Mouse (Mus musculus) kidney, embryonic 16.5 days (tissue): ENCODE measurements around the gene Rb1. TPM values are rescaled to one million over a fixed set of nuclear protein-coding genes. Genes with fewer than 3 reads are reported as not detected.
A peak's percentile ranks its signal among the peaks of the same experiment; 100 is the strongest.

ENCODE experiments used
- ATAC-seq: fragments of 200-750 bp; cut with Nextera tagmentation; 2 replicates; pipeline ENCODE4 v1.8.0; 2017; ENCODE audit warnings: moderate TSS enrichment; ENCODE audit not compliant: low FRiP score, low TSS enrichment
- H3K27ac ChIP-seq: fragments of 300-500 bp; sonication (generic); 2 replicates; pipeline ENCODE4 v1.5.1; 2014; ENCODE audit warnings: low read length
- H3K27me3 ChIP-seq: fragments of 300-500 bp; sonication (generic); 2 replicates; pipeline ENCODE4 v1.6.1; 2014; ENCODE audit warnings: low read length, control low read depth, mixed read lengths; ENCODE audit not compliant: insufficient read depth
- H3K36me3 ChIP-seq: fragments of 300-500 bp; sonication (generic); 2 replicates; pipeline ENCODE4 v1.6.1; 2014; ENCODE audit warnings: low read length, control low read depth, mixed read lengths; ENCODE audit not compliant: insufficient read depth
- H3K4me1 ChIP-seq: fragments of 300-500 bp; sonication (generic); 2 replicates; pipeline ENCODE4 v1.6.1; 2014; ENCODE audit warnings: low read length, control low read depth, mixed read lengths; ENCODE audit not compliant: insufficient read depth
- H3K4me2 ChIP-seq: fragments of 300-500 bp; sonication (generic); replicated peaks from 2 replicates; pipeline ENCODE4 v1.6.1; 2014; ENCODE audit warnings: low read depth, low read length
- H3K4me3 ChIP-seq: fragments of 300-500 bp; sonication (generic); 2 replicates; pipeline ENCODE4 v1.5.1; 2014; ENCODE audit warnings: mild to moderate bottlenecking, low read length
- H3K9ac ChIP-seq: fragments of 300-500 bp; sonication (generic); replicated peaks from 2 replicates; pipeline ENCODE4 v1.6.1; 2014; ENCODE audit warnings: low read length
- H3K9me3 ChIP-seq: fragments of 300-500 bp; sonication (generic); 2 replicates; pipeline ENCODE4 v1.6.1; 2016; ENCODE audit warnings: low read length, control low read depth
- WGBS: fragments of 180-500 bp; shearing (Covaris S2); extraction: QIAGEN DNeasy Blood & Tissue Kit; methylation state at CpG from one replicate; pipeline ENCODE4 v1.1.7; 2014; 5-methylcytosine and 5-hydroxymethylcytosine counted together
- polyA plus RNA-seq: library from polyadenylated mRNA; unstranded; fragments of >200 nt; fragmentation: Nextera tagmentation; extraction: Ambion mirVana; gene quantifications from 2 replicates; pipeline ENCODE4 v1.2.1, GENCODE M21; 2015

The Rb1 gene
- polyA plus RNA-seq, 1 experiment from 2014 or later, result 28.1 TPM

DNA sequence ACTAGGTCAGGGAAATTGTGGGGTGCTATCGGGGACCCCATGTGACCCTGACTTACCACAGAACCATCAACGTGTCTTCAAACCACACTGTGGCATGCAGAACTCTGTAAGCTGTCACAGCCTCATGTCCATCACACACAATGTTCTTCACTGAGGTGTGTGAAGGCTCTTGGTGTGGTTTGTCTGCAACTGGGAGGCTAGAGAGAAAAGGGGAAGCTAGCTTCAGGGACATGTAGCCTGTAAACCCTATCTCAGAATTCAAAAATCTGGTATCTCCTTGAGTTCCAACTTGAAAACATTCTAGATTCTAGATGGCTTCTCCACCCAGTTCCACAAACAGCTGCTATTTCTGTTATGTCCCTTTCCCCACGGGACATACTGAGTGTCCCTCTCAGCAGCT is 14.0 kb upstream of the Rb1 start:
- no peak overlapping the region for H3K9ac ChIP-seq
- H3K27ac ChIP-seq, result no peak overlapping the region
- H3K9me3 ChIP-seq, result no peaks in the 10 kb centered on the region
- no peaks in the 10 kb centered on the region for H3K36me3 ChIP-seq
- no peaks in the 10 kb centered on the region for H3K4me1 ChIP-seq
- no peak overlapping the region for H3K4me2 ChIP-seq
- no peaks in the 10 kb centered on the region for H3K27me3 ChIP-seq
- WGBS, result 67% methylated on average over 3 of the region's 3 CpGs
- no peak for ATAC-seq
- H3K4me3 ChIP-seq, result no peak overlapping the region

DNA sequence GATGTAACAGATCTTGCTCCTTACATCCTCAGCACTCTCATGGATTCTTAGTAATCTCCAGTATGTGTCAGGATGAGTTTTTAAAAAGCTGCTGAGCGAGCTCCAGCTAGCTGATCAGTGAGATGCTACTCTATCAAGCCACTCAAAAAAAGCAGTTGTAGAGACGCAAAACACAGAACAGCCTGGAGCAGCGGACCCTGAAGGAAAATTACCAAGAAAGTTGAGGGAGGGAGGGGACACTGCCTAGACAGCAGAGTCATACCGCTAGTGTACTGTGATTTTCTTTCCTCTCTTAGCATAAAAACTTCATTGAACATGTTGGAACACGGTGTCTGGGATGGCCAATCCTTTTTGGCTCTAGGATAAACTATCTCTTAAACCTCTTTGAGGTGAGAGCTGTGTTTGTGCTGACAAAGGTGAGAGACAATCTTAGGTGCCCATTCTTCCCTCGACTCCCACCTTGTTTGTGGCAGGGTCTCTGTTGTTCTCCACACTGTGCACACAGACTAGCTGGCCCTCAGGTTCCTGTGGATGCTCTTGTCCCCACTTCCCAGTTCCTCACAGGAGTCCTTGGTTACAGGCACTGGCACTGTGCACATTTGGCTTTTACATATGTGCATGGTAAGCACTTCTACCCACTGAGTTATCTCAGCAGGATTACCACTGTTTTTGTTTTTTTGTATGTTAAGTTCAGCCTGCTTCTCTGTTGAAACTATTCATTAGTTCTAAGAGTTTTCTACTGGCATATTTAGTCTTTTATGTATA is 10.9 kb upstream of the Rb1 start:
- no peak for ATAC-seq
- no peak overlapping the region for H3K4me3 ChIP-seq
- H3K27ac ChIP-seq, result no peak overlapping the region
- H3K36me3 ChIP-seq, result no peaks in the 10 kb centered on the region
- H3K9ac ChIP-seq, result no peak overlapping the region
- no peaks in the 10 kb centered on the region for H3K9me3 ChIP-seq
- no peak overlapping the region for H3K4me2 ChIP-seq
- WGBS, result 74% methylated on average over 6 of the region's 6 CpGs
- no peaks in the 10 kb centered on the region for H3K27me3 ChIP-seq
- H3K4me1 ChIP-seq, result no peaks in the 10 kb centered on the region

DNA sequence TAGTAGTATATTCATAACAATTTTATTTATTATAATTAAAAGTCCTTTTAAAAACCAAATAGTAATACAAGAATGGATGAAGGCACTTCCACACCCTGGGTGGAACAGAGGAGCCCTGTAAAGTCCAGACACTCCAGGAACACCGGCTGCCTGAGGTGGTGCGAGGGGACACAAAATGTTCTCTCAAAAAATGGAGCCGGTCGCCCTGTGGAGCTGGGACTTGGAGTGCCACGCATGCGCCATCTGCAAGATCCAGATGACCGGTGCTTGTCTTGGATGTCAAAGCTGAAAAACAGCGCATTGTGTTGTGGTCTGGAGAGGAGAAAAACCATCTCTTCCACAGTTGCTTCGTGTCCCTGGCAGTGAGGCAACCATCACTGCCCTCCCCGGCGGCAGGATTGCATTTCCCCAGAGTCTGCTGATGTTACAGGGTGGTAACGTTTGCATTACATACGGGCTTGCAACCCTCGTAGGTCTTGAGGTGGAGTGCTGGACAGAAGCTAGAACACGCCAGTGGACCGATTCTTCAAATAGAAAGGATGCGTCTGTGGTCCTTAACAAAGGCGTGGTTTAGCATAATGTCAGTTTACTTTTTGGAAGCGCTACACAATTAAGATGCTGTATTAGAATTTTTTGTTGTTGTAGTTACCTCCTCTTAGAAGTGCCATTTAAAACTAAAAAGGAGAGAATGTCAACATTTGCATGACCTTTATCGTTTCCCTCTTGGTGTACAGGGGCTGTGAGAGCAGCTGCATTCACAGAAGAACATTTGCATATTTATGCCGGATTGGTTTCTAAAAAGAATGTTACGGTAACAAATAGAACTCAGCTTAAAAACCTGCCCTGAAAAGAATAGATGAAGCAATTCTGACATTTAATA is 9.5 kb upstream of the Rb1 start:
- Histone ChIP-seq H3K36me3 (no peaks in the 10 kb centered on the region), H3K4me2 (no peak overlapping the region), H3K27ac (no peak overlapping the region), H3K9me3 (no peaks in the 10 kb centered on the region), H3K4me1 (no peaks in the 10 kb centered on the region), H3K27me3 (no peaks in the 10 kb centered on the region), H3K4me3 (no peak overlapping the region), H3K9ac (no peak overlapping the region)
- no peak for ATAC-seq
- 80% methylated on average over 22 of the region's 22 CpGs for whole genome bisulfite sequencing

DNA sequence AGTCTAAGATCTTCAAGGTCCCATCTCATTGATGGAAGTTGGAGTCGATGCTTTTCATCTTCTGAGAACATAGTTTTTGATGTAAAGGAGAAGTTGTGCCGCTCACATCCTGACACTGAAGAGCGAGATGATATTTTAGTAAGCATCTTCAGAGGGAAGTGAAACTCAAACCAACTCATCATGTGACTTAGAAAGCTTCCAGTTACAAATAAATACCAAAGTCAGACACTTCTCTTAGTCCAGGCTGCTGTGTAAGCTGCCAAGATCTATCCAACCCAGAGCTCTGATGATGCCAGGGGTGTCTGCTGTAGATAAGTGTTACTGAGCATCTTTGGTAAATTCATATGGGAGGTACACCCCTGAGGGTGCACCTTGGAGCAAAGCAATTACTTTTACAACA is 8.3 kb upstream of the Rb1 start:
- H3K27ac ChIP-seq, result no peak overlapping the region
- no peak overlapping the region for H3K9ac ChIP-seq
- no peaks in the 10 kb centered on the region for H3K4me1 ChIP-seq
- 87% methylated on average over 3 of the region's 3 CpGs for WGBS
- no peak overlapping the region for H3K4me3 ChIP-seq
- H3K27me3 ChIP-seq, result no peaks in the 10 kb centered on the region
- H3K36me3 ChIP-seq, result no peaks in the 10 kb centered on the region
- no peaks in the 10 kb centered on the region for H3K9me3 ChIP-seq
- no peak overlapping the region for H3K4me2 ChIP-seq
- no peak for ATAC-seq

DNA sequence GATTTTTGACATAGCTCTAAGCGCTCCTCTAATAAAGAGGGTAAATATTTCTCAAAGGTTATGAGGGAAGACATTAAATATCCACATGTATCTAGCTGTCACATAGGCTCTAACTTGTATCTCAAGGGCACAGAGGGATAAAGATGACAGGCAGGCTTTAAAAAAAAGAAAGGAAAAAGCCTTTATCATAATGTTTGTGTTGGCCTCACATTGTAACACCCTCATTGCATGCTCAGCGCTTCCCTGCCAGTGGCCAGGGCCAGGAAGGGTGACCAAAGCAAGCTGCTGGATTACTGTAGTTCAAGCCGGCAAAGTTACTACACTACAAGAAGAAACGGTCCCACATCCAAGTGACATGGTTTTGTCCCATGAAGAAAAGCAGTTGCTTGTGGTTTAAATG is 5.8 kb upstream of the Rb1 start:
- WGBS, result 67% methylated on average over 4 of the region's 4 CpGs
- no peaks in the 10 kb centered on the region for H3K9me3 ChIP-seq
- ATAC-seq, result no peak; the same call in 1 of the 2 replicates

DNA sequence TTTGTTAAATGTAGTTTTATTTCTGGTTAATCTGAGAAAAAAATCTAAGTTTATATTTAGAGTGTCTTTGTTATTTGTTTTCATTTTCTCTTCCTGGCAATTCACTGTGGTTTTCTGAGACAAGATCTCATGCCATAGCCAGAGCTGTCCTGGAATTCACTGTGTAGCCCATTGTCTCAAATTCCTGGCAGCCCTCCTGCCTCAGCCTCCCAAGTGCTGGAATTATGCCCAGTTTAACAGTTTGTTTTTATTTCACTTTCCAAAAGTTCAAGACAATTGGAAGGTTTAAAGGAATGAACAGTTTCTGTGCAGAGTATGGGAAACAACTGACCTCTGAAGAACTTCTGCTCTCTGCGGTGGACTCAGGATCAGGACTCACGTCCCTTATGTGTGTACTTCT is 4.2 kb upstream of the Rb1 start:
- Histone ChIP-seq H3K9ac (no peak overlapping the region), H3K36me3 (no peaks in the 10 kb centered on the region), H3K4me3 (no peak overlapping the region), H3K9me3 (no peaks in the 10 kb centered on the region), H3K27ac (no peak overlapping the region), H3K4me1 (peaks cover 8% of the 10 kb centered on the region), H3K4me2 (no peak overlapping the region), H3K27me3 (no peaks in the 10 kb centered on the region)
- WGBS, result 90% methylated on average over 2 of the region's 2 CpGs
- no peak for ATAC-seq

More for the DNA sequence above, 5.8 kb upstream of the Rb1 start:
- Histone ChIP-seq H3K4me2 (no peak overlapping the region), H3K27me3 (no peaks in the 10 kb centered on the region), H3K36me3 (no peaks in the 10 kb centered on the region), H3K4me3 (no peak overlapping the region), H3K4me1 (peaks cover 8% of the 10 kb centered on the region), H3K27ac (no peak overlapping the region), H3K9ac (no peak overlapping the region)

DNA sequence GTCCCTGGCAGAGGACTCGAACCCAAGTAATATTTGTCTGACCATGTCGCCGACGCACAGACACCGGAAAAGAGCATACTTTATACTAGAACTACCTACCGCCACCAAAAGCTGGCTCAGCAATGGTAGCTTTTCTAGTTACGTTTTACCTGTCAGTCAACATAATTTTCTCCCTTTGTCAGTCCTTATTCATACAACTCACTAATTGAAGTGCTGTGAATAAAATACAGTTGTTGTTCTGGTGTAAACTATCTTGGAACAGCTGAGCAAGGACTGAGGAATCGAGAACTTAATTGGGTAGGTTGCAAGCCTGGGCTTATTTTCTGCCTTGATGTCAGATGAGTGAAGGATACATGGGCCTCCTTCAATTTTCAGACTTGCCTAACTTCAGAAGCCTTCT is 889 bp upstream of the Rb1 start:
- 5% methylated on average over 8 of the region's 8 CpGs for WGBS
- Histone ChIP-seq H3K4me3 (peak overlapping the region; percentile 93), H3K9ac (peak overlapping the region; percentile 91), H3K9me3 (no peaks in the 10 kb centered on the region), H3K4me1 (peaks cover 23% of the 10 kb centered on the region), H3K27me3 (no peaks in the 10 kb centered on the region), H3K36me3 (no peaks in the 10 kb centered on the region), H3K27ac (peak overlapping the region; percentile 88), H3K4me2 (peak overlapping the region; percentile 83)
- ATAC-seq, result no peak

DNA sequence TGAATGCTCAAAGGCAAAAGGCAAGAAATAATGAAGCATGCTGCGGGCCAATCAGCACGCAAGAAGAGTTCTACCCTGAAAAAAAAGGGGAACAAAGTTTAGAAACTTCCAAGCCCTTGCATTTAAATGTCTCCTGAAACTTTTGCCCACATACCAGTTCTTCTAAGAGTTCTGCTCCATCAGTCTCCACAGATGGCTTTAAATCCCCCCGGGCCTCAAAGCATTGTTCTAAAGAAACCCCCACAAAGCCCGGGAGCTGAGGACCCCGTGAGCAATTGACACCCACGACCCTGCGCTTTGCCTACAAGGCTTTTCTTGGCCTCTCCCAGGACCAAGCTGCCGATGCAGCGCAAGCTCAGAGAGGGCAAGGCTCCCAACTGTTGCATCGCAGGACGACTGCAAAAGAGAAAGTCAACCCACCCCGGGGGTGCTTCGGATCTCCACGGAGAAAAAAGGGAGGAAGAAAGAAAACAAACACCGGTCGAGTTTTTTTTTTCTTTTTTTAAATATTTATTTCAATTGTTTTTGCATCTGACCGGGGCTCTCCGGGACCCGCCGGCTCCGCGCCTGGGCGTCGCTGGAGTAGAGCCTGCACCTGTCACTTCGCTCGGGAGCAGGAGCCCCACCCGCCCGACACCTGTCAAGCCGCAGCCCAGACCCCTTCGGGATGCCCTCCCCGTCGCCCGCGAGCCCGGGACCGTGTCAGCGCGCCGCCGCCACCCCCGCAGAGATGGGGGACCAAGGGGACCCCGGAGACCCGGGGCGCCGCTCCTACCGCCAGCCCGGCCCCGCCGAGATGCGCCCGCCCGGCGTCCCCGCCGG is 777 bp downstream of the Rb1 start:
- peaks cover 23% of the 10 kb centered on the region for H3K4me1 ChIP-seq
- no peaks in the 10 kb centered on the region for H3K9me3 ChIP-seq
- H3K27me3 ChIP-seq, result no peaks in the 10 kb centered on the region
- peak overlapping the region; percentile 93 for H3K4me3 ChIP-seq
- no peaks in the 10 kb centered on the region for H3K36me3 ChIP-seq
- peak overlapping the region; percentile 88 for H3K27ac ChIP-seq
- peak; percentile 36 for ATAC-seq
- H3K9ac ChIP-seq, result peak overlapping the region; percentile 91
- peak overlapping the region; percentile 83 for H3K4me2 ChIP-seq
- WGBS, result 1% methylated on average over 49 of the region's 55 CpGs

DNA sequence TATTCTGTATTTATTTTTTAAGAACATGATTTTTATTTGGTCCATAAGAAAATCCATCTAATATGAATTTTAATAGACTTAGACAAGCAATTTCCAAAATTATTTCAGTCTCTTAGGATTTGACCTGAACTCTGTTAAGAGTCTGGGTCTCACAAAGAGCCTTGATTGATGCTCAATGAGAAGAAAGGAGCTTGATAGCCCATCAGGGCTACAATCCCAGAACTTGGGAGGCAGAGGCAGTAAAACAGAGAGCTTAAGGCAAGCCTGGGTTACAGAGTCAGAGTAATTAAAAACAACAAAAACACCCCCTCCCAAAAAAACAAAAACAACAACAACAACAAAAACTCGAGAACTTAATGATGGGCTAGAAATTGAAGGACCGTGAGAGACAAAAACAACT is 1.7 kb downstream of the Rb1 start:
- H3K4me3 ChIP-seq, result no peak overlapping the region

More for the DNA sequence above, 1.7 kb downstream of the Rb1 start:
- WGBS, result 62% methylated on average over 2 of the region's 2 CpGs
- Histone ChIP-seq H3K4me1 (peaks cover 25% of the 10 kb centered on the region), H3K27ac (no peak overlapping the region), H3K4me2 (peak overlapping the region; percentile 83), H3K36me3 (no peaks in the 10 kb centered on the region), H3K9ac (no peak overlapping the region), H3K27me3 (no peaks in the 10 kb centered on the region), H3K9me3 (no peaks in the 10 kb centered on the region)
- ATAC-seq, result no peak
